Mouse (Mus musculus) left cerebral cortex, adult 2 months (tissue): ENCODE results near the gene Rap2a. TPM values are rescaled to one million over a fixed set of nuclear protein-coding genes. Genes with fewer than 3 reads are reported as not detected.

Source experiments
- DNase-seq, 2 experiments: peaks; one replicate each; pipeline ENCODE4 v3.0.0; 2021 to 2022; ENCODE audit warnings: low spot score in 2 of 2, mixed read lengths in 1 of 2; ENCODE audit errors: extremely low spot score in 1 of 2
- H3K27ac ChIP-seq: fragments of 200-600 bp; 2 replicates; pipeline ENCODE4 v1.8.1; 2022
- H3K4me3 ChIP-seq: fragments of 200-600 bp; 2 replicates; pipeline ENCODE4 v1.8.1; 2022
- CTCF ChIP-seq: fragments of 200-600 bp; IDR thresholded peaks from 2 replicates; pipeline ENCODE4 v1.8.1; 2022; ENCODE audit warnings: antibody characterized with exemption, mild to moderate bottlenecking, moderate library complexity
- intact Hi-C: fragments of 180-260 bp; cut with DNase I; formaldehyde crosslinking; loops from one replicate; pipeline ENCODE4 v1.15.1; 2025
- total RNA-seq, 2 experiments: library from RNA; stranded (reverse); gene quantifications; 2 replicates each; pipeline ENCODE4 v1.2.3; 2021

Rap2a gene
- total RNA-seq, 2 experiments from 2014 or later, result 91.3 to 91.5 TPM

DNA sequence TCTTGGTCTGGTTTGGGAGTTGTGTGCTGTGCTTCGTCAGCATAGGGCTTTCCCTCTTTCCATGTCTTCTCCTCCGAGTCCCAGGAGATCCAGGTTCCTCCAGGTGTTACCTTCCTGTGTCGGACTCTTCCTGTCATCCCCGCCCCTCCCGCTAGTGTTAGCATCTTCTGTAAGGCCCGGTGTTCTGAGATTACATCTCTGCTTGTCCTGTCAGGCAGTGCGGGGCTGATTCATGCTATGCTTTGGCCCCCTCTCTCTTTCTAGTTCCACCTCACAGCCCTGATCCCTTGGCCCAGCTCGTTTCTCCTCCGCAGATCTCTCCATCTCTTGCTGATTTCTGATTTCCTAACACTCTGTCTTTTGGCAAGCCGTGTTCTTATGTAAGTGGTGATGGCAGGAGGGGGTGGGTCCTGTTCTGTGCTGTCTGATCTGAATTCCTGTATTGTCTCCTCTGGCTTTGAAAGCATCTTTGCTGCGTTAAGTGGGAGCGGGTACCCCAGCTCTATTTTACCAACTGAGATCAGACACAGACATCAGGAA is 21.8 kb downstream of the Rap2a start:
- H3K4me3 ChIP-seq, result no peak overlapping the region; the same call in 1 of the 2 replicates
- H3K27ac ChIP-seq, result peak overlapping the region; percentile 74
- peak in 1 of 2 experiments; percentile 42 for DNase-seq
- intact Hi-C loops, result loop anchor here (5.0 kb wide), 1 partner anchor 62 kb away; no protein-coding TSS in a partner anchor
- no peak for TF ChIP-seq CTCF

GRCm38 (mm10) chr14:120500791-120501190 is 22.5 kb downstream of the Rap2a start:
- Histone ChIP-seq H3K27ac (peak overlapping the region; percentile 74), H3K4me3 (no peak overlapping the region)
- no peak for DNase-seq
- no peak for TF ChIP-seq CTCF
- intact Hi-C loops, result loop anchor here (5.0 kb wide), 1 partner anchor 62 kb away; no protein-coding TSS in a partner anchor

- Histone ChIP-seq H3K27ac (no peak overlapping the region), H3K4me3 (no peak overlapping the region)
- no peak for TF ChIP-seq CTCF
- no peak for DNase-seq
- intact Hi-C loops, result loop anchor here (5.0 kb wide), 1 partner anchor 59 kb away; no protein-coding TSS in a partner anchor
These were observed 25.4 kb downstream of the Rap2a start for GRCm38 (mm10) chr14:120503641-120504040.

DNA sequence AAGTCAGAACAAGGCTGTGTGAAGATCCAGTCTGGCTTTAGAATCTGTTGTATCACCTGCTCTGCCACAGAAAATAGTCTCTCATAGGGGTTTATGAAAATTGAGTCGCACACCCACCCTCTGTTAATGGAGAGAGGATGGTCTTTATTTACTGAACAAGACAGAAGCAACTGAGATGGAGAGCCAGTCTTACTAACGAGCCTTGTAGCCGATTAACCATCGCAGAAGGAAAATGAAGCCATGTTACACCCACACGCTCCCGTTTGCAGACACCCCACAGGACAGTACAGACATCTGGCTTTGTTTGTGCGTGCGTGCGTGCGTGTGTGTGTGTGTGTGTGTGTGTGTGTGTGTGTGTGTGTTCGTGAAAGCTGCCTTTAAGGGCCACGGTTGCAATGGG is 26.2 kb downstream of the Rap2a start:
- H3K27ac ChIP-seq, result no peak overlapping the region
- intact Hi-C loops, result loop anchor here (5.0 kb wide), 1 partner anchor 58 kb away; no protein-coding TSS in a partner anchor
- no peak for TF ChIP-seq CTCF
- H3K4me3 ChIP-seq, result no peak overlapping the region
- no peak for DNase-seq

DNA sequence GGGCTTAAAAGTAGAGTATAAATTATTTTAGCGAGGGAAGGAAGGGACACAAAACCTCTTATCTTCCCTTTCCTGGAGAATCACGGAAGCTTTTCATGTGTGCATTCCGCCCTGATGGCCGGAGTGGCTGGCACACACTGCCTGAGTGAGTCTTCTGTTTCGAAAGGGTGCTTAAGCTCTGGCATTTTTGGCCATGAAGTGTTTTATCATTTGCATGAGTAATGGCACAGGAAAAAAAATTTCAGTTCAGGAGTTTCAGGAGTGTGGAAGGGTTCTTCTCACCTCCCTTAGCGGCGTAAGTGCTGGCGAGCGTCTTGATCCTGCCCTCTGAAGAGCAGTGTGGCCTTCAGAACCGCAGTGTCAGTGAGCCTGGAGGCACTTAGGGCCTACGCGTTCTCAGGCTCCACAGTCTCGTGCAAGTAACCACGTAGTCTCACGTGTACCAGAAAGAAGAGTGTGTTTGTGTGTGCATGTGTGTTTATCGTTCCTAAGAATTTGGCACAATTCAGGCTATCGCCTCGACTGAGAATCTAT is 26.8 kb downstream of the Rap2a start:
- intact Hi-C loops, result loop anchor here (5.0 kb wide), 1 partner anchor 57 kb away; no protein-coding TSS in a partner anchor
- H3K4me3 ChIP-seq, result no peak overlapping the region
- TF ChIP-seq CTCF, result no peak
- H3K27ac ChIP-seq, result 0 out of 2 replicates have a peak overlapping the region, but pooled peaks have one; percentile 17
- no peak for DNase-seq

- DNase-seq, result no peak
- TF ChIP-seq CTCF, result no peak
- Histone ChIP-seq H3K27ac (no peak overlapping the region), H3K4me3 (no peak overlapping the region)
- intact Hi-C loops, result no loop called here
These were observed 27.7 kb downstream of the Rap2a start for GRCm38 (mm10) chr14:120505918-120506317.

DNA sequence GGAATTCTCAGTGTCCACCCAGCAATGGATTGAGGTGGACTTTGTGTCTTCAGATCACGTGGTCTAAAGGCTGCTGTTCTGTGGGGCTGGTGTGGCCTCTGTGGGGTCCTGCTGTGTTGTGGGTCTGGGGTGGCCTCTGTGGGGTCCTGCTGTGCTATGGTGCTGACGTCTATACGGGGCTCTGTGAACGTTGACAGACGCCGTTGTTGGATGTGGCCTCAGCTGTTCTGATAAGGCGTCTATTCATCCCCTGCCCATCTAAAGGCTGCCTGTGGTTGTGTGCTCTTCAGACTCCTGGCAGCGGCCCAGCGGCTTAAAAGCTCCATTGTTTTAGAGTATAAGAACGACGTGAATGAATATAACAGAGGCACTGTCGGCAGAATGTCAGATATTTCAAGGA is 29.3 kb downstream of the Rap2a start:
- intact Hi-C loops, result no loop called here
- no peak for TF ChIP-seq CTCF
- Histone ChIP-seq H3K4me3 (no peak overlapping the region), H3K27ac (no peak overlapping the region)
- peak in 1 of 2 experiments; percentile 47 for DNase-seq

- TF ChIP-seq CTCF, result no peak
- no peak for DNase-seq
- intact Hi-C loops, result no loop called here
- no peak overlapping the region for H3K4me3 ChIP-seq
- H3K27ac ChIP-seq, result no peak overlapping the region
These were observed 30.5 kb downstream of the Rap2a start for GRCm38 (mm10) chr14:120508566-120509365.

- TF ChIP-seq CTCF, result no peak
- no peak overlapping the region for H3K27ac ChIP-seq
- no peak overlapping the region for H3K4me3 ChIP-seq
- intact Hi-C loops, result no loop called here
- DNase-seq, result no peak
These were observed 31.1 kb downstream of the Rap2a start for GRCm38 (mm10) chr14:120509366-120509640.

DNA sequence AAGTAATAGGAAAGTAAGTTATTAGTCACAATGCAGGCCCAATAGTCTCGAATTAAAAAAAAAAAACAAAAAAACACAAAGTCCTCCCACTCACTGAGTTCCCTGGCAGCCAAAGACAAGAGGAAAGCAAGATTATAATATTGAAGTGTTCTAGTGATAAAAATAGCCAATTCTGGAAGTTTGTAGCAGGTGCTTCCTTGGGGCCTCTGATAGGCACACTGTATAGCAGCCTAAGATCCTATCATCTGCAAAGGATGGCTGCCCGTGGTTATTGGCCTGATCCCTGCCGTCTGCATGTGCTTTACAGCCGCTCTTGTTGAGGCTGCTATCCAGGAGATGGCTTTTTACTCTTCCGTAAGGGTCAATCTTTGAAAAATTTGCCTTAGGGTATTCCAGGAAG is 33.6 kb downstream of the Rap2a start:
- no peak for TF ChIP-seq CTCF
- intact Hi-C loops, result no loop called here
- H3K27ac ChIP-seq, result no peak overlapping the region
- no peak overlapping the region for H3K4me3 ChIP-seq
- DNase-seq, result no peak

- no peak for TF ChIP-seq CTCF
- intact Hi-C loops, result no loop called here
- DNase-seq, result no peak
- H3K27ac ChIP-seq, result no peak overlapping the region
- H3K4me3 ChIP-seq, result no peak overlapping the region
These were observed 36.6 kb downstream of the Rap2a start for GRCm38 (mm10) chr14:120514821-120515271.

DNA sequence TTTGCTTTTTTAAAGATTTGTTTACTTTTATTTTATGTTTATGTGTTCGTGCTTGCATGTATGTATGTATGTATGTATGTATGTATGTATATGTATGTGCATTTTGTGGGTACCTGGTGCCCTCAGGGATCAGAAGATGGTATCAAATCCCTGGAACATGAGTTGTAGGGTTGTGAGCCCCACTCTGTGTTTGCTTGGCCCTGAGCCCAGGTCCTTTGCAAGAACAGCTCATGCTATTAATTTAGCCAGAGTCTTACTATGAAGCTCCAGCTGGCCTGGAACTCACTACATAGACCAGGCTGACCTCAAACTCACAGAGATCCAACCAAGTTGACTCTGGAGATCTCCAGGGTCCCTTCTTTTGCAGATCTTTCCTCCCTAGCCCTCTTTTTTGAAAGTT is 37.1 kb downstream of the Rap2a start:
- no peak for TF ChIP-seq CTCF

GRCm38 (mm10) chr14:120518706-120519105 is 40.5 kb downstream of the Rap2a start:
- H3K27ac ChIP-seq, result no peak overlapping the region
- no peak overlapping the region for H3K4me3 ChIP-seq
- intact Hi-C loops, result no loop called here
- TF ChIP-seq CTCF, result no peak
- no peak for DNase-seq

More for the DNA sequence above, 37.1 kb downstream of the Rap2a start:
- DNase-seq, result no peak
- no peak overlapping the region for H3K27ac ChIP-seq
- intact Hi-C loops, result no loop called here
- no peak overlapping the region for H3K4me3 ChIP-seq
